Mouse (Mus musculus) liver, postnatal 0 days (tissue): Measurements from ENCODE around the gene Dnaic2. TPM values are rescaled to one million over a fixed set of nuclear protein-coding genes. Genes with fewer than 3 reads are reported as not detected.

Source experiments
- ATAC-seq: fragments of 200-750 bp; cut with Nextera tagmentation; 2 replicates; pipeline ENCODE4 v1.8.0; 2017; ENCODE audit warnings: mild to moderate bottlenecking, moderate library complexity
- DNase-seq: peaks from one replicate; pipeline ENCODE4 v3.0.0-alpha.2; 2016
- H3K27ac ChIP-seq: fragments of 300-500 bp; sonication (generic); 2 replicates; pipeline ENCODE4 v1.5.1; 2014; ENCODE audit warnings: antibody characterized with exemption, moderate library complexity, mild to moderate bottlenecking, low read depth
- H3K27me3 ChIP-seq: fragments of 300-500 bp; sonication (generic); 2 replicates; pipeline ENCODE4 v1.6.1; 2014; ENCODE audit warnings: low read length, control low read depth, mixed read lengths; ENCODE audit not compliant: insufficient read depth
- H3K36me3 ChIP-seq: fragments of 300-500 bp; sonication (generic); replicated peaks from 2 replicates; pipeline ENCODE4 v1.6.1; 2014; ENCODE audit warnings: mild to moderate bottlenecking, control low read depth, low read length, moderate library complexity, mixed read lengths; ENCODE audit not compliant: insufficient read depth
- H3K4me1 ChIP-seq: fragments of 300-500 bp; sonication (generic); 2 replicates; pipeline ENCODE4 v1.6.1; 2014; ENCODE audit warnings: antibody characterized with exemption, mild to moderate bottlenecking, control low read depth; ENCODE audit not compliant: insufficient read depth
- H3K4me2 ChIP-seq: fragments of 300-500 bp; sonication (generic); 2 replicates; pipeline ENCODE4 v1.6.1; 2014; ENCODE audit warnings: low read depth, mild to moderate bottlenecking, low read length, moderate library complexity, mixed read lengths
- H3K4me3 ChIP-seq: fragments of 300-500 bp; sonication (generic); 2 replicates; pipeline ENCODE4 v1.5.1; 2014; ENCODE audit warnings: low read depth, low read length
- H3K9ac ChIP-seq: fragments of 300-500 bp; sonication (generic); replicated peaks from 2 replicates; pipeline ENCODE4 v1.6.1; 2014; ENCODE audit warnings: mild to moderate bottlenecking, moderate library complexity
- H3K9me3 ChIP-seq: fragments of 300-500 bp; sonication (generic); 2 replicates; pipeline ENCODE4 v1.6.1; 2016; ENCODE audit warnings: mild to moderate bottlenecking, control low read depth, low read length, mixed read lengths
- CTCF ChIP-seq: sonication (generic); IDR thresholded peaks from 2 replicates; pipeline ENCODE4 v1.5.1; 2016; ENCODE audit warnings: antibody characterized with exemption, low read depth
- EP300 ChIP-seq: IDR thresholded peaks from 2 replicates; pipeline ENCODE4 v1.6.1; 2016; ENCODE audit warnings: antibody characterized with exemption, low read depth, mild to moderate bottlenecking
- WGBS: fragments of 180-500 bp; shearing (Covaris S2); extraction: QIAGEN DNeasy Blood & Tissue Kit; methylation state at CpG from one replicate; pipeline ENCODE4 v1.1.7; 2014; ENCODE audit not compliant: insufficient replicate concordance; 5-methylcytosine and 5-hydroxymethylcytosine counted together
- polyA plus RNA-seq: library from polyadenylated mRNA; unstranded; fragments of >200 nt; fragmentation: Nextera tagmentation; extraction: Ambion mirVana; gene quantifications from 2 replicates; pipeline ENCODE4 v1.2.1, GENCODE M21; 2015

Gene Dnaic2
- polyA plus RNA-seq, 1 experiment from 2014 or later = 0.13 TPM

DNA sequence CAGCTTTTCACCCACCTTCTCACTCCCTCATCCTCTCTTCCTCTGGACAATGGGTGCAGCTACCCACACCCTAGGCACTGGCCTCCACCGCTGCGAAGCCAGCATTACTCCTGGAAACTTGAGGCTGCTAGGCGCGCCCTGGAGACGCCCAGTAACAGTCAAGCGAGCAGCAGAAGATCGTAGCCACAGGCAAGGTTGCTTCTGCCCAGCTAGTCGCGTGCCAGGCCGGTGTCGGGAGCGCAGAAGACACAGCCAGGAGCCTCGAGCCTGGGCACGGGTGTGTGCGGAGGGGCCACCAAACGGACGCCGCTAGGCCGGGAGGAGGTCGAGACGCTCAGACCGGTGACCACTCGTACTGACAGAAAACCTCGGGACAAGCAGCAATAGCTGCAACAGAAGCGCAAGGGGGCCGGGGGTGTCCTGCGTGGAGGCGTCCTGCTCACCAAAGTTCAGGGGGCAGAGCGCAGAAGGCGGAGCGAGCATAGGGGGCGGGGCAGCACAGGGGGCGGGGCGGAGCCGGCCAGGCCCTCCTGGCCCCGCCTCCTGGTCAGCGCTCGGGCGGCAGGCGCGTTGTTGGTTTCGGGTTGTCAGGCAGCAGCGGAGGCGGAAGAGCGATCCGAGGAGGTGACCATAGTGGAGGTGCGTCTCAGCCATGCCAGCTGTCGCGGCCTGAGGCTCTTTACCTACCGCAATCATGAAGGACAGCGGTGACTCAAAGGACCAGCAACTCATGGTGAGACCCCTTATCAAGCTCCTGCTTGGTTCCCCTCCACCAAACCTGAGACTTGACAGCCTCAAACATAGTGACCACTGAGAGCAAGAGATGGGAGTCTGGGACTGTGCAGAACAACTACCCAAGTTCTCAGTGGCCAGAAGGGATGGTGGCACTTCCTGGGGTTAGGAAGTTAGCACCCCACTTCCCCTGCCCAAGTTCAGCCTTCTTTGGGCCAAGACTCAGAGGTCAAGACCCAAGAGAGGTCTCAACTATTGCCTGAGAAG is 37.9 kb downstream of the Dnaic2 start, which contains the start of gene Kif19a:
TSS of gene Kif19a (plus strand) at position 569 of the 999 bp plus-strand sequence.
- no peaks in the 10 kb centered on the region for H3K9me3 ChIP-seq
- no peak within 1 kb of the TSS for H3K9ac ChIP-seq

DNA sequence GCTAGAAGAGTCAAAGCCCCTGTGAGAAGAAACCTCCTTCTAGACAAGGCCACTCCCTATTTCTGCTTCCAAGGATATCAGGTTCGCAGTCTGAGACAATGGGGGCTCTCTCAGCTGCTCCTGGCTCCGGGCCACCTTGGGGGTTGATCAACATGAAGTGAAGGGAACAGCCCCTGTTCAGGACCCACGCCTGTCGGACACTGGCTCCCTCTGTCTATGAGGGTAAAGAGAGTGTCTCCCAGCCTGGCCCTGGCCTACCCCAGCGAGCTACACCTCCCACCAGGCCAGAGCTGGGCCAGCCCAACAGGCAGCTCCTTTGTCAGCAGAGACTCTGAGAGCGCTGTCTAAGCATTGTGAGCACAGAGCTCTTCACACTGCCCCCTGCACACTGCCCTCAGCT is 42.7 kb downstream of the Dnaic2 start:
- Histone ChIP-seq H3K27ac (no peak overlapping the region), H3K4me1 (peaks cover 6% of the 10 kb centered on the region; the same call in 1 of the 2 replicates), H3K36me3 (no peaks in the 10 kb centered on the region), H3K27me3 (peaks cover 13% of the 10 kb centered on the region), H3K9ac (no peak overlapping the region), H3K4me3 (no peak overlapping the region), H3K4me2 (no peak overlapping the region), H3K9me3 (no peaks in the 10 kb centered on the region)
- no peak for TF ChIP-seq EP300
- no peak for TF ChIP-seq CTCF
- no peak for DNase-seq
- no peak for ATAC-seq
- 67% methylated on average over 6 of the region's 6 CpGs for WGBS

More for the DNA sequence above, 37.9 kb downstream of the Dnaic2 start, which contains the start of gene Kif19a:
- WGBS = 3% methylated on average over 44 of the region's 51 CpGs
- H3K27ac ChIP-seq = no peak within 1 kb of the TSS
- peaks cover 8% of the 10 kb centered on the region; the same call in 1 of the 2 replicates for H3K4me1 ChIP-seq
- peak; percentile 78 for ATAC-seq
- peak; percentile 81 for DNase-seq
- H3K36me3 ChIP-seq = no peaks in the 10 kb centered on the region
- H3K4me3 ChIP-seq = peak within 1 kb of the TSS; percentile 30
- peaks cover 13% of the 10 kb centered on the region for H3K27me3 ChIP-seq
- H3K4me2 ChIP-seq = peak within 1 kb of the TSS; percentile 68
- TF ChIP-seq EP300 (no peak), CTCF (no peak)

GRCm38 (mm10) chr11:114771896-114772295 is 44.7 kb downstream of the Dnaic2 start:
- Histone ChIP-seq H3K27ac (no peak overlapping the region), H3K4me3 (no peak overlapping the region), H3K4me2 (no peak overlapping the region), H3K4me1 (no peaks in the 10 kb centered on the region), H3K9ac (no peak overlapping the region), H3K27me3 (0 out of 2 replicates have a peak, but pooled peaks cover 4% of the 10 kb centered on the region), H3K9me3 (no peaks in the 10 kb centered on the region), H3K36me3 (no peaks in the 10 kb centered on the region)
- no peak for ATAC-seq
- WGBS = 64% methylated on average over 2 of the region's 2 CpGs
- DNase-seq = no peak
- TF ChIP-seq EP300 (no peak), CTCF (no peak)

DNA sequence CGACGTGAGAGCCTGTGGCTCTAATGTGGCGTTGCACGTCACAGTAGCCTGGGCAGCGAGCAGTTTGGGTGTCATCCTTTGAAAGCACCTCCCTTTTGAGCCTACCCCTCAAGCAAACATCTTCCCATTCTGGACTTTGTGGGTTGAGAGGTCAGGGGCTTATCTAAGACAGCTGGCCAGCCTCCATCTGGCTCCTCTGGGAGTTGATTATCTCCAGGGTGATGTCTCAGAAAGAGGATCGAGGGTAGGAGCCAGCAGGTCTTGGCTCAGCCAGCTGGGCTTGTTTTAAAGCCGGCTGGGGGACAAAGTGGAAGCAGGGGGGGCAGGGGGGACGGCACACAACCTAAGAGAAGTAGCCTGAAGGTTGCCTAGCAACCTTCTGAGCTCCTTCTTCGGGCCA is 52.9 kb downstream of the Dnaic2 start:
- Histone ChIP-seq H3K27me3 (0 out of 2 replicates have a peak, but pooled peaks cover 6% of the 10 kb centered on the region), H3K9ac (no peak overlapping the region), H3K4me1 (no peaks in the 10 kb centered on the region), H3K27ac (no peak overlapping the region), H3K36me3 (no peaks in the 10 kb centered on the region), H3K4me3 (no peak overlapping the region), H3K9me3 (no peaks in the 10 kb centered on the region), H3K4me2 (no peak overlapping the region)
- no peak for TF ChIP-seq EP300
- no peak for TF ChIP-seq CTCF
- DNase-seq (no peak), ATAC-seq (no peak)
- 32% methylated on average over 9 of the region's 9 CpGs for WGBS

GRCm38 (mm10) chr11:114785892-114786291 is 58.7 kb downstream of the Dnaic2 start:
- ATAC-seq (no peak), DNase-seq (no peak)
- Histone ChIP-seq H3K4me3 (no peak overlapping the region), H3K27ac (no peak overlapping the region), H3K4me2 (no peak overlapping the region), H3K27me3 (peaks cover 56% of the 10 kb centered on the region), H3K9ac (no peak overlapping the region), H3K36me3 (no peaks in the 10 kb centered on the region), H3K4me1 (peaks cover 7% of the 10 kb centered on the region; the same call in 1 of the 2 replicates), H3K9me3 (no peaks in the 10 kb centered on the region)
- WGBS = 38% methylated on average over 10 of the region's 10 CpGs
- TF ChIP-seq EP300 (no peak), CTCF (no peak)

- Histone ChIP-seq H3K36me3 (no peaks in the 10 kb centered on the region), H3K9ac (no peak overlapping the region), H3K27me3 (peaks cover 61% of the 10 kb centered on the region), H3K4me1 (peaks cover 7% of the 10 kb centered on the region; the same call in 1 of the 2 replicates), H3K27ac (no peak overlapping the region), H3K4me3 (no peak overlapping the region), H3K9me3 (no peaks in the 10 kb centered on the region), H3K4me2 (no peak overlapping the region)
- 2% methylated on average over 43 of the region's 43 CpGs for WGBS
- no peak for ATAC-seq
- no peak for DNase-seq
- no peak for TF ChIP-seq EP300
- TF ChIP-seq CTCF = no peak
Observed at GRCm38 (mm10) chr11:114786326-114786725, 59.1 kb downstream of the Dnaic2 start.
